Mouse (Mus musculus) MEL (cell line): Measurements from ENCODE around the gene Fsip1. TPM values are rescaled to one million over a fixed set of nuclear protein-coding genes. Genes with fewer than 3 reads are reported as not detected.

Experiments
- DNase-seq: peaks from one replicate; pipeline ENCODE4 v3.0.0; 2011; ENCODE audit warnings: low read depth, low spot score
- H3K27ac ChIP-seq: 2 replicates; pipeline ENCODE4 v1.5.1; 2012; ENCODE audit warnings: low read depth, mild to moderate bottlenecking, control low read depth, low read length, moderate library complexity; ENCODE audit not compliant: control insufficient read depth
- H3K27me3 ChIP-seq, 2 experiments: fragments of 150-350 bp in 1 of 2; sonication (generic) in 1 of 2; 2 replicates each; pipeline ENCODE4 v1.6.1; 2012; ENCODE audit warnings: low read length in 2 of 2, mild to moderate bottlenecking in 2 of 2, improper control_type of control experiment in 1 of 2, moderate library complexity in 1 of 2; ENCODE audit not compliant: insufficient read depth in 2 of 2, control insufficient read depth in 1 of 2
- H3K36me3 ChIP-seq, 2 experiments: 2 replicates each; pipeline ENCODE4 v1.6.1; 2012 to 2014; ENCODE audit warnings: low read length in 2 of 2, improper control_type of control experiment in 1 of 2, inconsistent platforms in 1 of 2, mild to moderate bottlenecking in 1 of 2; ENCODE audit not compliant: insufficient read depth in 2 of 2, control insufficient read depth in 1 of 2
- H3K4me1 ChIP-seq, 2 experiments: fragments of 150-350 bp in 1 of 2; sonication (generic) in 1 of 2; 2 replicates each; pipeline ENCODE4 v1.6.1; 2012; ENCODE audit warnings: low read length in 2 of 2, improper control_type of control experiment in 1 of 2, mild to moderate bottlenecking in 1 of 2; ENCODE audit not compliant: insufficient read depth in 2 of 2, control insufficient read depth in 1 of 2
- H3K4me3 ChIP-seq, 2 experiments: fragments of 150-350 bp in 1 of 2; sonication (generic) in 1 of 2; 2 replicates each; pipeline ENCODE4 v1.5.1; 2012; ENCODE audit warnings: low read depth in 2 of 2, low read length in 2 of 2, mild to moderate bottlenecking in 2 of 2, moderate library complexity in 2 of 2, control low read depth in 1 of 2, improper control_type of control experiment in 1 of 2; ENCODE audit not compliant: control insufficient read depth in 1 of 2, insufficient read depth in 1 of 2
- H3K79me2 ChIP-seq: 2 replicates; pipeline ENCODE4 v1.6.1; 2012; ENCODE audit warnings: mild to moderate bottlenecking, low read length, moderate library complexity; ENCODE audit not compliant: control insufficient read depth, poor library complexity, insufficient read depth
- H3K9ac ChIP-seq: 2 replicates; pipeline ENCODE4 v1.6.1; 2012; ENCODE audit warnings: low read depth, mild to moderate bottlenecking, control low read depth, low read length, moderate library complexity; ENCODE audit not compliant: control insufficient read depth, poor library complexity, severe bottlenecking
- H3K9me3 ChIP-seq: fragments of 150-350 bp; sonication (generic); replicated peaks from 2 replicates; pipeline ENCODE4 v1.6.1; 2012; ENCODE audit warnings: mild to moderate bottlenecking, low read length, improper control_type of control experiment, moderate library complexity; ENCODE audit not compliant: insufficient read depth
- BHLHE40 ChIP-seq: IDR thresholded peaks from 2 replicates; pipeline ENCODE4 v1.6.1; 2012; ENCODE audit warnings: low read depth, mild to moderate bottlenecking, inconsistent platforms, low read length, improper control_type of control experiment, borderline replicate concordance
- CHD1 ChIP-seq: IDR thresholded peaks from 2 replicates; pipeline ENCODE4 v1.6.1; 2012; ENCODE audit warnings: low read depth, mild to moderate bottlenecking, inconsistent platforms, low read length, improper control_type of control experiment
- CHD2 ChIP-seq: IDR thresholded peaks from 2 replicates; pipeline ENCODE4 v1.6.1; 2011; ENCODE audit warnings: low read length, improper control_type of control experiment
- EP300 ChIP-seq, 2 experiments: IDR thresholded peaks; 2 replicates each; pipeline ENCODE4 v1.6.1; 2011; ENCODE audit warnings: improper control_type of control experiment in 2 of 2, low read length in 2 of 2, low read depth in 1 of 2, mild to moderate bottlenecking in 1 of 2
- GABPA ChIP-seq: IDR thresholded peaks from 2 replicates; pipeline ENCODE4 v1.6.1; 2012; ENCODE audit warnings: low read depth, mild to moderate bottlenecking, inconsistent platforms, low read length, improper control_type of control experiment, moderate library complexity
- HCFC1 ChIP-seq: IDR thresholded peaks from 2 replicates; pipeline ENCODE4 v1.6.1; 2012; ENCODE audit warnings: low read depth, mild to moderate bottlenecking, inconsistent platforms, low read length, improper control_type of control experiment, moderate library complexity
- MAFK ChIP-seq: IDR thresholded peaks from 2 replicates; pipeline ENCODE4 v1.6.1; 2011; ENCODE audit warnings: low read depth, mild to moderate bottlenecking, low read length, improper control_type of control experiment, borderline replicate concordance
- MAX ChIP-seq: IDR thresholded peaks from 2 replicates; pipeline ENCODE4 v1.6.1; 2011; ENCODE audit warnings: low read length, improper control_type of control experiment
- MXI1 ChIP-seq: IDR thresholded peaks from 2 replicates; pipeline ENCODE4 v1.6.1; 2011; ENCODE audit warnings: mild to moderate bottlenecking, low read depth, low read length, improper control_type of control experiment
- MYB ChIP-seq: IDR thresholded peaks from 2 replicates; pipeline ENCODE4 v1.6.1; 2011; ENCODE audit warnings: mild to moderate bottlenecking, low read depth, low read length, improper control_type of control experiment
- NRF1 ChIP-seq: IDR thresholded peaks from 2 replicates; pipeline ENCODE4 v1.6.1; 2014; ENCODE audit warnings: low read depth, mild to moderate bottlenecking, inconsistent platforms, low read length, improper control_type of control experiment, moderate library complexity; ENCODE audit not compliant: poor library complexity, insufficient read depth, severe bottlenecking
- POLR2A ChIP-seq, 2 experiments: IDR thresholded peaks; 2 replicates each; pipeline ENCODE4 v1.6.1; 2011 to 2012; ENCODE audit warnings: low read length in 2 of 2, mild to moderate bottlenecking in 2 of 2, control low read depth in 1 of 2, improper control_type of control experiment in 1 of 2, low read depth in 1 of 2, moderate library complexity in 1 of 2; ENCODE audit not compliant: control insufficient read depth in 1 of 2, insufficient read depth in 1 of 2, poor library complexity in 1 of 2
- POLR2AphosphoS2 ChIP-seq: IDR thresholded peaks from 2 replicates; pipeline ENCODE4 v1.6.1; 2011; ENCODE audit warnings: low read length, improper control_type of control experiment
- POLR2AphosphoS5 ChIP-seq: IDR thresholded peaks from 2 replicates; pipeline ENCODE4 v1.6.1; 2012; ENCODE audit warnings: low read depth, borderline replicate concordance, mild to moderate bottlenecking, inconsistent platforms, low read length, moderate library complexity, mixed read lengths
- RCOR1 ChIP-seq: IDR thresholded peaks from 2 replicates; pipeline ENCODE4 v1.6.1; 2012; ENCODE audit warnings: low read depth, mild to moderate bottlenecking, inconsistent platforms, low read length, improper control_type of control experiment
- TAL1 ChIP-seq: IDR thresholded peaks from 2 replicates; pipeline ENCODE4 v1.6.1; 2012; ENCODE audit warnings: mild to moderate bottlenecking, inconsistent platforms, low read length, moderate library complexity, mixed read lengths
- TBP ChIP-seq: IDR thresholded peaks from 2 replicates; pipeline ENCODE4 v1.8.0; 2011; ENCODE audit warnings: low read depth, low read length, improper control_type of control experiment
- TCF12 ChIP-seq: IDR thresholded peaks from 2 replicates; pipeline ENCODE4 v1.6.1; 2014; ENCODE audit warnings: low read depth, mild to moderate bottlenecking, inconsistent platforms, low read length, improper control_type of control experiment, moderate library complexity
- ZC3H11A ChIP-seq: IDR thresholded peaks from 2 replicates; pipeline ENCODE4 v1.6.1; 2012; ENCODE audit warnings: low read depth, mild to moderate bottlenecking, inconsistent platforms, low read length, improper control_type of control experiment
- ZNF384 ChIP-seq: IDR thresholded peaks from 2 replicates; pipeline ENCODE4 v1.6.1; 2012; ENCODE audit warnings: low read depth, mild to moderate bottlenecking, inconsistent platforms, low read length, improper control_type of control experiment
- polyA plus RNA-seq, 2 experiments: library from polyadenylated mRNA; stranded (reverse) in 1 of 2; unstranded in 1 of 2; fragments of >175 nt in 1 of 2; fragments of >200 nt in 1 of 2; gene quantifications; 2 replicates each; pipeline versions ENCODE4 v1.2.1 to v1.2.4; 2012; ENCODE audit warnings: low replicate concordance in 2 of 2, low read depth in 1 of 2; ENCODE audit not compliant: insufficient read length in 2 of 2, insufficient read depth in 1 of 2, missing spikeins in 1 of 2
- total RNA-seq: library from RNA; depleted of rRNA; stranded (reverse); fragments of 300-350 nt; gene quantifications from 2 replicates; pipeline ENCODE4 v1.2.3, GENCODE M21; 2012

Gene Fsip1
- total and polyA plus RNA-seq, 3 experiments = not detected

- no peak overlapping the region for H3K4me3 ChIP-seq
- H3K27me3 ChIP-seq = no peaks in the 10 kb centered on the region
- no peak overlapping the region for H3K27ac ChIP-seq
- no peak for TF ChIP-seq GABPA
- TF ChIP-seq TCF12 = no peak
- TF ChIP-seq POLR2AphosphoS5 = no peak
- no peak for TF ChIP-seq TAL1
- TF ChIP-seq ZC3H11A = no peak
- no peak for TF ChIP-seq MYB
- no peak for TF ChIP-seq NRF1
- TF ChIP-seq CHD1 = no peak
- no peak for TF ChIP-seq POLR2AphosphoS2
- TF ChIP-seq CHD2 = no peak
- TF ChIP-seq POLR2A (IDR thresholded peaks at IDR 0.05; ENCODE audit: control insufficient read depth in 1 of 2, insufficient read depth in 1 of 2, low read depth in 1 of 2, low read length in 2 of 2, poor library complexity in 1 of 2) = no peak
- H3K36me3 ChIP-seq = no peaks in the 10 kb centered on the region
- DNase-seq = no peak
- no peak overlapping the region for H3K9ac ChIP-seq
- no peaks in the 10 kb centered on the region for H3K79me2 ChIP-seq
- H3K4me1 ChIP-seq = no peaks in the 10 kb centered on the region
- H3K9me3 ChIP-seq = no peaks in the 10 kb centered on the region
These were observed 141.1 kb downstream of the Fsip1 start for GRCm38 (mm10) chr2:118115647-118116046.

GRCm38 (mm10) chr2:118114671-118115070 is 142.1 kb downstream of the Fsip1 start:
- H3K9ac ChIP-seq = no peak overlapping the region
- no peaks in the 10 kb centered on the region for H3K27me3 ChIP-seq
- no peaks in the 10 kb centered on the region for H3K79me2 ChIP-seq
- no peaks in the 10 kb centered on the region for H3K36me3 ChIP-seq
- no peak overlapping the region for H3K27ac ChIP-seq
- DNase-seq = no peak
- H3K4me1 ChIP-seq = no peaks in the 10 kb centered on the region
- no peaks in the 10 kb centered on the region for H3K9me3 ChIP-seq
- H3K4me3 ChIP-seq = no peak overlapping the region
- TF ChIP-seq MYB (no peak), POLR2AphosphoS2 (no peak), EP300 (IDR thresholded peaks at IDR 0.05; ENCODE audit: low read depth in 1 of 2, low read length in 2 of 2) (no peak), MAFK (no peak), TBP (no peak), RCOR1 (no peak), BHLHE40 (no peak), HCFC1 (no peak), TAL1 (no peak), MAX (no peak), ZNF384 (no peak), MXI1 (no peak)
